27 mouse cellular contexts compared by ENCODE assay signal in genomic region chr9:57912571-57912970, GRCm38 (mm10). TPM values are rescaled to one million over a fixed set of nuclear protein-coding genes. Genes with fewer than 3 reads are reported as not detected.
A peak's percentile ranks its signal among the peaks of the same experiment; 100 is the strongest.
DNase-seq lines count a peak whose midpoint lies in the region; ATAC-seq lines count a peak whose summit lies in the region.
"Had no signal": no experiment of that assay in that cellular context is flagged by ENCODE, and none has a peak within 500 bp of the region (broad histone marks: within the 10 kb centered on the region; RNA-seq: fewer than 3 reads in every experiment).

No protein-coding gene starts in this region.

- H3K9me3 ChIP-seq in megakaryocyte, embryonic 14.5 days: no peaks in the 10 kb centered on the region
- no peaks in the 10 kb centered on the region for H3K9me3 ChIP-seq in hindbrain, embryonic 16.5 days (ENCODE audit: control insufficient read depth, low read length)
- H3K9me3 ChIP-seq: embryonic facial prominence, embryonic 12.5 days; forebrain, embryonic 12.5 days; forebrain, embryonic 15.5 days; heart, embryonic 10.5 days; heart, embryonic 13.5 days had no signal

- no peak overlapping the region for H3K4me2 ChIP-seq in hindbrain, embryonic 16.5 days (ENCODE audit: low read length)

- peaks cover 45% of the 10 kb centered on the region for H3K4me1 ChIP-seq in megakaryocyte, embryonic 14.5 days
- peaks cover 8% of the 10 kb centered on the region for H3K4me1 ChIP-seq in hindbrain, embryonic 16.5 days (ENCODE audit: control insufficient read depth, insufficient read depth, low read depth, low read length)

- H3K9ac ChIP-seq in hindbrain, embryonic 16.5 days (ENCODE audit: low read depth, low read length): no peak overlapping the region
- H3K9ac ChIP-seq: embryonic facial prominence, embryonic 12.5 days; forebrain, embryonic 12.5 days; forebrain, embryonic 15.5 days; hindbrain, embryonic 14.5 days had no signal

- 78% methylated on average over 5 of the region's 5 CpGs for WGBS in hindbrain, embryonic 16.5 days

- H3K27me3 ChIP-seq in megakaryocyte, embryonic 14.5 days (replicated peaks): no peaks in the 10 kb centered on the region
- no peaks in the 10 kb centered on the region for H3K27me3 ChIP-seq in hindbrain, embryonic 16.5 days (replicated peaks; ENCODE audit: control insufficient read depth, insufficient read depth, low read length)
- H3K27me3 ChIP-seq: embryonic facial prominence, embryonic 12.5 days; forebrain, embryonic 12.5 days; forebrain, embryonic 15.5 days; heart, embryonic 13.5 days had no signal

- no peak for ATAC-seq in cerebellum, adult (ENCODE audit: insufficient number of reproducible peaks, low FRiP score, low TSS enrichment)
- no peak for ATAC-seq in megakaryocyte, adult 5-6 weeks (ENCODE audit: poor library complexity, severe bottlenecking)
- no peak for ATAC-seq in hindbrain, embryonic 16.5 days
- ATAC-seq: activated CD4-positive, CD25-positive, alpha-beta regulatory T cell, adult 4 months; CD4-positive, CD25-positive, alpha-beta regulatory T cell, adult 4 months; forebrain, embryonic 15.5 days; intestine, postnatal 0 days had no signal

- H3K4me3 ChIP-seq in megakaryocyte, embryonic 14.5 days (replicated peaks): peak overlapping the region; percentile 50
- no peak overlapping the region for H3K4me3 ChIP-seq in hindbrain, embryonic 16.5 days (ENCODE audit: low read length)
- H3K4me3 ChIP-seq: erythroblast, embryonic 14.5 days; forebrain, embryonic 12.5 days; forebrain, embryonic 15.5 days; heart, adult 2 months had no signal

- no peak overlapping the region for H3K27ac ChIP-seq in hindbrain, embryonic 16.5 days (ENCODE audit: low read depth, low read length)
- H3K27ac ChIP-seq: embryonic facial prominence, embryonic 12.5 days; forebrain, embryonic 12.5 days; forebrain, embryonic 15.5 days; heart, adult 2 months; heart, embryonic 10.5 days; heart, embryonic 13.5 days; hindbrain, embryonic 14.5 days had no signal

- H3K36me3 ChIP-seq in megakaryocyte, embryonic 14.5 days (replicated peaks; ENCODE audit: low read length): peaks cover 48% of the 10 kb centered on the region
- peaks cover 5% of the 10 kb centered on the region; the same call in 1 of the 2 replicates for H3K36me3 ChIP-seq in hindbrain, embryonic 16.5 days (ENCODE audit: control insufficient read depth, insufficient read depth, low read length)

- peak; percentile 27 for DNase-seq in cerebellum, adult 9-10 months
- peak; percentile 53 for DNase-seq in adipocyte (ENCODE audit: low spot score)
- DNase-seq: adrenal gland, adult 2 months; adrenal gland, postnatal 36 days; cerebellum, adult 11-12 months; cerebellum, adult 8-10 months; cerebellum, postnatal 14 days; gastrocnemius, postnatal 10 days; gastrocnemius, postnatal 36 days; heart, adult 2 months; heart, postnatal 14 days; heart, postnatal 4 days had no signal

RNA-seq across cellular contexts. Expression of gene Ubl7, which starts 1.8 kb away (rescaled TPM):
- polyA plus RNA-seq in megakaryocyte, embryonic 14.5 days (2012; ENCODE audit: insufficient read depth, low replicate concordance): 138 and 474 TPM in 2 replicates
- total RNA-seq in megakaryocyte, adult 5-6 weeks (2015): 82.3 and 95.7 TPM in 2 replicates
- 22.8 and 27.7 TPM in 2 replicates for total RNA-seq in megakaryocyte, adult 5-6 weeks (2017)
- polyA plus RNA-seq in hindbrain, embryonic 16.5 days (2015; fragmentation: Nextera tagmentation; extraction: Ambion mirVana): 169 and 177 TPM in 2 replicates

RNA-seq across cellular contexts. Expression of gene Sema7a, which starts 27.3 kb away (rescaled TPM):
- polyA plus RNA-seq in megakaryocyte, embryonic 14.5 days (2012; ENCODE audit: insufficient read depth, low replicate concordance): 7.2 and 10.4 TPM in 2 replicates
- total RNA-seq in megakaryocyte, adult 5-6 weeks (2015): 1.1 and 1.4 TPM in 2 replicates
- total RNA-seq in megakaryocyte, adult 5-6 weeks (2017): 3.9 and 5.0 TPM in 2 replicates
- polyA plus RNA-seq in hindbrain, embryonic 16.5 days (2015; fragmentation: Nextera tagmentation; extraction: Ambion mirVana): 2.1 and 2.9 TPM in 2 replicates
- total RNA-seq: MEL had no signal
- polyA plus RNA-seq: CD4-positive, CD25-positive, alpha-beta regulatory T cell, adult 4 months had no signal
